ENCODE assay signal across 17 mouse cellular contexts in genomic region chr17:61159437-61159836, GRCm38 (mm10).
DNase-seq lines count a peak whose midpoint lies in the region; ATAC-seq and TF ChIP-seq lines count a peak whose summit lies in the region.
"Had no signal": no experiment of that assay in that cellular context is flagged by ENCODE, and none has a peak within 500 bp of the region (broad histone marks: within the 10 kb centered on the region; RNA-seq: fewer than 3 reads in every experiment).

No protein-coding gene starts in this region.

- no peak for TF ChIP-seq POLR2A in myocyte (IDR thresholded peaks at IDR 0.05; ENCODE audit: insufficient read length, low read depth)

- H3K27ac ChIP-seq in embryonic facial prominence, embryonic 14.5 days (replicated peaks; ENCODE audit: low read depth, low read length) = no peak overlapping the region
- no peak overlapping the region for H3K27ac ChIP-seq in embryonic facial prominence, embryonic 10.5 days (replicated peaks)
- H3K27ac ChIP-seq in hindbrain, embryonic 16.5 days (ENCODE audit: low read depth, low read length) = no peak overlapping the region
- H3K27ac ChIP-seq in hindbrain, embryonic 13.5 days = no peak overlapping the region

- DNase-seq in embryonic facial prominence, embryonic 14.5 days (ENCODE audit: low spot score) = peak; percentile 42
- no peak for DNase-seq in embryonic facial prominence, embryonic 10.5 days (ENCODE audit: low spot score)
- peak; percentile 65 for DNase-seq in retina, postnatal 1 day
- no peak for DNase-seq in retina, embryonic 14.5 days (ENCODE audit: low spot score)
- no peak for DNase-seq in heart, adult 18-20 months
- DNase-seq: cerebellum, adult 18-20 months; gastrocnemius, postnatal 36 days; heart, postnatal 36 days; kidney, adult 18-20 months; kidney, postnatal 4 days; lung, postnatal 4 days; right cerebral cortex, postnatal 25 days; spleen, adult 18-20 months; thymus, postnatal 14 days had no signal

- H3K4me3 ChIP-seq in embryonic facial prominence, embryonic 14.5 days (ENCODE audit: low read depth, low read length) = no peak overlapping the region
- no peak overlapping the region for H3K4me3 ChIP-seq in embryonic facial prominence, embryonic 10.5 days
- H3K4me3 ChIP-seq in hindbrain, embryonic 16.5 days (ENCODE audit: low read length) = no peak overlapping the region
- H3K4me3 ChIP-seq in hindbrain, embryonic 13.5 days = no peak overlapping the region
- no peak overlapping the region for H3K4me3 ChIP-seq in myocyte

- H3K27me3 ChIP-seq in embryonic facial prominence, embryonic 14.5 days (replicated peaks; ENCODE audit: control insufficient read depth, insufficient read depth, low read length) = no peaks in the 10 kb centered on the region
- no peaks in the 10 kb centered on the region for H3K27me3 ChIP-seq in embryonic facial prominence, embryonic 10.5 days (replicated peaks; ENCODE audit: low read depth, poor library complexity, severe bottlenecking)
- no peaks in the 10 kb centered on the region for H3K27me3 ChIP-seq in hindbrain, embryonic 16.5 days (replicated peaks; ENCODE audit: control insufficient read depth, insufficient read depth, low read length)
- H3K27me3 ChIP-seq in hindbrain, embryonic 13.5 days = no peaks in the 10 kb centered on the region
- no peaks in the 10 kb centered on the region for H3K27me3 ChIP-seq in myocyte (ENCODE audit: control insufficient read depth, insufficient read depth, insufficient read length)

- no peaks in the 10 kb centered on the region for H3K79me2 ChIP-seq in myocyte (ENCODE audit: control insufficient read depth, insufficient read depth)

- no peaks in the 10 kb centered on the region for H3K36me3 ChIP-seq in embryonic facial prominence, embryonic 14.5 days (ENCODE audit: control insufficient read depth, insufficient read depth, low read length)
- no peaks in the 10 kb centered on the region for H3K36me3 ChIP-seq in embryonic facial prominence, embryonic 10.5 days (replicated peaks)
- no peaks in the 10 kb centered on the region for H3K36me3 ChIP-seq in hindbrain, embryonic 16.5 days (ENCODE audit: control insufficient read depth, insufficient read depth, low read length)
- no peaks in the 10 kb centered on the region for H3K36me3 ChIP-seq in hindbrain, embryonic 13.5 days
- no peaks in the 10 kb centered on the region for H3K36me3 ChIP-seq in myocyte (ENCODE audit: control insufficient read depth, insufficient read depth)

- WGBS in embryonic facial prominence, embryonic 14.5 days = 67% methylated on average over 2 of the region's 2 CpGs
- over 99% methylated on average over 2 of the region's 2 CpGs for WGBS in embryonic facial prominence, embryonic 10.5 days
- WGBS in hindbrain, embryonic 16.5 days = 74% methylated on average over 2 of the region's 2 CpGs
- WGBS in hindbrain, embryonic 13.5 days = 90% methylated on average over 2 of the region's 2 CpGs

- H3K9me3 ChIP-seq in embryonic facial prominence, embryonic 14.5 days (ENCODE audit: control insufficient read depth, low read length) = no peaks in the 10 kb centered on the region
- no peaks in the 10 kb centered on the region for H3K9me3 ChIP-seq in embryonic facial prominence, embryonic 10.5 days
- H3K9me3 ChIP-seq in hindbrain, embryonic 16.5 days (ENCODE audit: control insufficient read depth, low read length) = no peaks in the 10 kb centered on the region
- H3K9me3 ChIP-seq in hindbrain, embryonic 13.5 days = no peaks in the 10 kb centered on the region

- no peaks in the 10 kb centered on the region for H3K4me1 ChIP-seq in embryonic facial prominence, embryonic 14.5 days (ENCODE audit: control insufficient read depth, insufficient read depth, low read length)
- no peaks in the 10 kb centered on the region for H3K4me1 ChIP-seq in embryonic facial prominence, embryonic 10.5 days
- no peaks in the 10 kb centered on the region for H3K4me1 ChIP-seq in hindbrain, embryonic 16.5 days (ENCODE audit: control insufficient read depth, insufficient read depth, low read depth, low read length)
- H3K4me1 ChIP-seq in hindbrain, embryonic 13.5 days (replicated peaks) = no peaks in the 10 kb centered on the region

- 0 out of 2 replicates have a peak, but pooled peaks have one; percentile 33 for ATAC-seq in embryonic facial prominence, embryonic 14.5 days (ENCODE audit: low read depth)
- peak; percentile 68; the same call in 1 of the 2 replicates for ATAC-seq in hindbrain, embryonic 16.5 days
- no peak for ATAC-seq in hindbrain, embryonic 13.5 days (ENCODE audit: low FRiP score)

- no peak overlapping the region for H3ac ChIP-seq in myocyte (ENCODE audit: control insufficient read depth, insufficient read length)

- H3K4me2 ChIP-seq in embryonic facial prominence, embryonic 14.5 days (ENCODE audit: low read depth, low read length) = no peak overlapping the region
- H3K4me2 ChIP-seq in hindbrain, embryonic 16.5 days (ENCODE audit: low read length) = no peak overlapping the region
- no peak overlapping the region for H3K4me2 ChIP-seq in hindbrain, embryonic 13.5 days
- no peak overlapping the region for H3K4me2 ChIP-seq in myocyte (ENCODE audit: low read depth)

- no peak overlapping the region for H3K9ac ChIP-seq in embryonic facial prominence, embryonic 14.5 days (ENCODE audit: low read depth, low read length)
- no peak overlapping the region for H3K9ac ChIP-seq in hindbrain, embryonic 16.5 days (ENCODE audit: low read depth, low read length)
- no peak overlapping the region for H3K9ac ChIP-seq in hindbrain, embryonic 13.5 days

TF ChIP-seq in myocyte, 11 proteins besides CTCF, POLR2A, EP300 and RAD21:
- peak in 2 of 3 experiments; percentile 67 to 80 for TF ChIP-seq MYOD1 (IDR thresholded peaks at IDR 0.05; ENCODE audit: control insufficient read depth in 1 of 3, insufficient read length in 2 of 3, low read depth in 2 of 3)
- no peak for TF ChIP-seq E2F4 (IDR thresholded peaks at IDR 0.05; ENCODE audit: insufficient read depth)
- no peak for TF ChIP-seq REST (IDR thresholded peaks at IDR 0.05; ENCODE audit: insufficient read depth, insufficient read length)
TF ChIP-seq in myocyte: peak in this region for 1.

Comparison
In these comparisons a context has a peak if more than half of its experiments do, and no peak if none do; other contexts are left out.
1. DNase-seq: peak in embryonic facial prominence, embryonic 14.5 days (single experiment) and retina, postnatal 1 day (single experiment); none in embryonic facial prominence, embryonic 10.5 days (single experiment), retina, embryonic 14.5 days (single experiment) and heart, adult 18-20 months (0 of 2).